27 mouse cellular contexts compared by ENCODE assay signal in the genomic region with DNA sequence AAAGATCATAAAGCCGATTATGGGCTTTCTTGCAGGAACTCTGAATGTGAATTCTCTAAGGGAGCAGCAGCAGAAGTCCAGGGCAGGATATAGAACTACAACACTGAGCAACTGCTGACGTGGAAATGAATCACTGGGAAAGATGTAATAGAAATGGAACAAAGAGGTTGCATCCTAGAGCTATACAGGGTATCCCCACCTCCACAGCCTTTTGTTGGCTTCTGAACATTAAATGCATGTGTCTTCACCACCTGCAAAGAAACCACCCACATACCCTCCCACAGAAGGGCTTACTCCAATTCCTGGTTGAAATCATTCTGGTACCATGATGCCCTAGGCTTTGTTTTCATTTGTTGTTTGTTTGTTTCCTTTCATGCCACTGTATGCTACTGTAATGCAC.
DNase-seq lines count a peak whose midpoint lies in the region; TF ChIP-seq lines count a peak whose summit lies in the region.
"Had no signal": no experiment of that assay in that cellular context is flagged by ENCODE, and none has a peak within 500 bp of the region (broad histone marks: within the 10 kb centered on the region; RNA-seq: fewer than 3 reads in every experiment).

No protein-coding gene starts in this region.

- no peak for TF ChIP-seq CTCF in olfactory bulb, adult 2 months (IDR thresholded peaks at IDR 0.05; ENCODE audit: insufficient read depth, low read depth, low read length)
- no peak for TF ChIP-seq CTCF in kidney, adult 2 months (conservative IDR thresholded peaks at IDR 0.05; ENCODE audit: insufficient read depth, insufficient read length, low read depth, low read length)

- peak overlapping the region; percentile 80 for H3K27ac ChIP-seq in olfactory bulb, adult 2 months (ENCODE audit: insufficient read depth, low read depth, low read length)
- no peak overlapping the region for H3K27ac ChIP-seq in kidney, adult 2 months (ENCODE audit: insufficient read depth, low read depth, low read length)
- H3K27ac ChIP-seq: embryonic facial prominence, embryonic 10.5 days; embryonic facial prominence, embryonic 13.5 days; forebrain, embryonic 12.5 days; forebrain, embryonic 15.5 days; gastrocnemius, adult 2 months; hindbrain, embryonic 12.5 days; hindbrain, embryonic 15.5 days had no signal

- peak; percentile 26 for DNase-seq in left cerebral cortex, adult 11 months (ENCODE audit: low spot score)
- no peak for DNase-seq in left cerebral cortex, postnatal 10 days (ENCODE audit: extremely low spot score in 1 of 2, low spot score in 2 of 2)
- DNase-seq in right cerebral cortex, adult 18-20 months: peak; percentile 58
- DNase-seq in right cerebral cortex, postnatal 4 days: no peak
- DNase-seq in brain, adult 2 months (ENCODE audit: low read depth, low spot score): peak; percentile 80
- no peak for DNase-seq in kidney, adult 2 months
- DNase-seq: adrenal gland, postnatal 10 days; adrenal gland, postnatal 36 days; B cell, adult 2 months; cerebellum, adult 11 months; cerebellum, adult 2 months; cerebellum, adult 9-11 months; cerebellum, postnatal 25 days; embryo, embryonic 11 days; gastrocnemius, adult 2 months; gastrocnemius, postnatal 14 days; heart, adult 11 months had no signal

- TF ChIP-seq POLR2A in olfactory bulb, adult 2 months (IDR thresholded peaks at IDR 0.05; ENCODE audit: insufficient read depth, low read depth, low read length): no peak
- TF ChIP-seq POLR2A in kidney, adult 2 months (IDR thresholded peaks at IDR 0.05; ENCODE audit: low read depth, low read length): no peak

- 55% methylated on average over 2 of the region's 2 CpGs for WGBS in olfactory bulb, adult 2 months
- 87% methylated on average over 2 of the region's 2 CpGs for WGBS in kidney, adult 2 months

- no peaks in the 10 kb centered on the region for H3K27me3 ChIP-seq in kidney, adult 2 months (replicated peaks; ENCODE audit: control insufficient read depth, insufficient read depth, low read length)
- H3K27me3 ChIP-seq: embryonic facial prominence, embryonic 13.5 days; forebrain, embryonic 12.5 days; forebrain, embryonic 15.5 days; hindbrain, embryonic 12.5 days; hindbrain, embryonic 15.5 days; Patski had no signal

- no peak overlapping the region for H3K4me3 ChIP-seq in olfactory bulb, adult 2 months (ENCODE audit: insufficient read depth, low read depth, low read length)
- no peak overlapping the region for H3K4me3 ChIP-seq in kidney, adult 2 months (ENCODE audit: insufficient read depth, low read depth, low read length)
- H3K4me3 ChIP-seq: embryonic facial prominence, embryonic 10.5 days; embryonic facial prominence, embryonic 13.5 days; erythroblast, embryonic 14.5 days; forebrain, embryonic 12.5 days; forebrain, embryonic 15.5 days; gastrocnemius, adult 2 months; hindbrain, embryonic 12.5 days; hindbrain, embryonic 15.5 days had no signal

- intact Hi-C loops in left cerebral cortex, postnatal 10 days (cut with DNase I): no loop called here

- no peaks in the 10 kb centered on the region for H3K36me3 ChIP-seq in kidney, adult 2 months (ENCODE audit: control insufficient read depth, insufficient read depth, low read length)
- H3K36me3 ChIP-seq: embryonic facial prominence, embryonic 10.5 days; embryonic facial prominence, embryonic 13.5 days; forebrain, embryonic 12.5 days; forebrain, embryonic 15.5 days; G1E; hindbrain, embryonic 12.5 days; hindbrain, embryonic 15.5 days had no signal

- peaks cover 3% of the 10 kb centered on the region; the same call in 1 of the 2 replicates for H3K4me1 ChIP-seq in olfactory bulb, adult 2 months (ENCODE audit: control insufficient read depth, insufficient read depth, low read length)
- no peaks in the 10 kb centered on the region for H3K4me1 ChIP-seq in kidney, adult 2 months (ENCODE audit: control insufficient read depth, insufficient read depth, low read length)
- H3K4me1 ChIP-seq: embryonic facial prominence, embryonic 10.5 days; embryonic facial prominence, embryonic 13.5 days; forebrain, embryonic 12.5 days; forebrain, embryonic 15.5 days; hindbrain, embryonic 12.5 days; hindbrain, embryonic 15.5 days had no signal

Comparison
In these comparisons a context has a peak if more than half of its experiments do, and no peak if none do; other contexts are left out.
1. DNase-seq: peak in left cerebral cortex, adult 11 months (single experiment), right cerebral cortex, adult 18-20 months (single experiment) and brain, adult 2 months (single experiment); none in left cerebral cortex, postnatal 10 days (0 of 2), right cerebral cortex, postnatal 4 days (single experiment) and kidney, adult 2 months (single experiment).